In the genomic region with DNA sequence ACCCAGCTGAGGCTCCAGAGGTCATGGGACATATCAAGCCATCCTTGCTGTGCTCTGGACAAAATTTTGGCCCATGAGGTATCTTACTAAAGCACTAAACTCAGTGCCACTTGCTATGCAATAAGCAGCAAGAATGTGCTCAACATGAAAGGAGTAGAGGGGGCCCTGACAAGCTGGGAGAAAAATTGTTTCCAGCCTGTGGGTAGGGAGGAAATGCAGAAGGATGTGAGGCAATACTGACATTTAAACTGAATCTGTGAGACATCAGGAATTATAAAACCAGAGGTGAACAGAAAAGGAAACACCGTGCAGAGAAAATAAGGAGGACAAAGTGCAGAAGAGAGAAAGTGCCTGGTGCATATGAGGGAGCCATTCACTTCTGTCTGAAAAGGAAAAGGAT, we compare ENCODE assay signal across 33 mouse cellular contexts.
"Had no signal": no experiment of that assay in that cellular context is flagged by ENCODE, and none has a peak within 500 bp of the region (broad histone marks: within the 10 kb centered on the region; RNA-seq: fewer than 3 reads in every experiment).

No protein-coding gene starts in this region.

- H3K27ac ChIP-seq: heart, embryonic 10.5 days; heart, embryonic 13.5 days; heart, embryonic 15.5 days; hindbrain, embryonic 10.5 days; hindbrain, embryonic 12.5 days; hindbrain, embryonic 13.5 days; hindbrain, embryonic 15.5 days; hindbrain, postnatal 0 days; kidney, embryonic 15.5 days; kidney, postnatal 0 days; layer of hippocampus, adult 2 months; left cerebral cortex, adult 2 months had no signal

- ATAC-seq: hindbrain, embryonic 16.5 days; hindbrain, postnatal 0 days; inflammation-experienced regulatory T-cells, adult 6 months; intestine, embryonic 16.5 days; intestine, postnatal 0 days had no signal

- H3K4me2 ChIP-seq: heart, embryonic 11.5 days; heart, embryonic 12.5 days; heart, embryonic 13.5 days; heart, embryonic 15.5 days; hindbrain, embryonic 12.5 days; hindbrain, embryonic 13.5 days; hindbrain, embryonic 15.5 days; kidney, embryonic 15.5 days had no signal

- H3K4me1 ChIP-seq: hindbrain, embryonic 12.5 days; hindbrain, embryonic 15.5 days had no signal

- H3K9me3 ChIP-seq: heart, embryonic 10.5 days; heart, embryonic 12.5 days; heart, embryonic 13.5 days; heart, embryonic 15.5 days; hindbrain, embryonic 10.5 days; hindbrain, embryonic 12.5 days; hindbrain, embryonic 13.5 days; hindbrain, embryonic 15.5 days; kidney, embryonic 15.5 days had no signal

- H3K4me3 ChIP-seq: heart, embryonic 10.5 days; heart, embryonic 12.5 days; heart, embryonic 13.5 days; heart, embryonic 15.5 days; hindbrain, embryonic 10.5 days; hindbrain, embryonic 12.5 days; hindbrain, embryonic 13.5 days; hindbrain, embryonic 15.5 days; kidney, embryonic 15.5 days; layer of hippocampus, adult 2 months; left cerebral cortex, adult 2 months had no signal

- H3K27me3 ChIP-seq: heart, embryonic 12.5 days; heart, embryonic 13.5 days; heart, embryonic 15.5 days; hindbrain, embryonic 13.5 days; hindbrain, embryonic 15.5 days; kidney, embryonic 15.5 days had no signal

- H3K9ac ChIP-seq: heart, embryonic 12.5 days; heart, embryonic 13.5 days; heart, embryonic 15.5 days; hindbrain, embryonic 12.5 days; hindbrain, embryonic 13.5 days; hindbrain, embryonic 15.5 days; kidney, embryonic 15.5 days had no signal

- H3K36me3 ChIP-seq: heart, embryonic 10.5 days; heart, embryonic 12.5 days; heart, embryonic 13.5 days; heart, embryonic 15.5 days; hindbrain, embryonic 10.5 days; hindbrain, embryonic 12.5 days; hindbrain, embryonic 13.5 days; hindbrain, embryonic 15.5 days; kidney, embryonic 15.5 days had no signal

- DNase-seq: heart, postnatal 10 days; heart, postnatal 14 days; heart, postnatal 36 days; heart, postnatal 4 days; kidney, adult 11 months; kidney, adult 18-20 months; kidney, adult 2 months; kidney, adult 8-10 months; kidney, adult 9 months; kidney, postnatal 10 days; kidney, postnatal 14 days; kidney, postnatal 25 days; kidney, postnatal 4 days; layer of hippocampus, adult 9-11 months; layer of hippocampus, postnatal 36 days had no signal
